Comparison of ENCODE assay signal across 8 mouse cellular contexts in the genomic region with DNA sequence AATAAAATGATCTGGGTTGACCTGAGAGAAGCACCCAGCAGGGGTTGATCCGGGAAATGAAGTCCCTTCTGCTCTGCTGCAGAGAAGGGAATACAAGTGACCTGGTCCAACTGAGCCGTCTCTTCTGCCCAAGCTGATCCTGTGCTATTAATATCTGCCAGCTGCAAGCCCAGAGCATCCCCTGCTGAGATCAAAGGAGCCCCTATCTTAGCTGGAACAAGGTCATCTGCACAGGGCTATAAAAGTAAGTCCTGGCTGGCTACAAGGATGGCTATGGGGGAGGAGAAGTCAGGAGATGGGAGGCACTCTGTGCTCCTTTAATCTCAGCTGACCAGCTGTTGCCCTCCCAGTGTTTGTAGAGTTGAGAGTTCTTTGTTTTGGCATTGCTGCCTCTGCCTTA.
DNase-seq lines count a peak whose midpoint lies in the region; ATAC-seq and TF ChIP-seq lines count a peak whose summit lies in the region.

No protein-coding gene starts in this region.

- H3K9me3 ChIP-seq in kidney, embryonic 15.5 days (replicated peaks) = no peaks in the 10 kb centered on the region
- H3K9me3 ChIP-seq in heart, embryonic 16.5 days (replicated peaks; ENCODE audit: control insufficient read depth, low read length) = no peaks in the 10 kb centered on the region

- intact Hi-C loops in left cerebral cortex, postnatal 25 days (cut with DNase I) = loop anchor here (5.0 kb wide), 1 partner anchor 71 kb away; no protein-coding TSS in a partner anchor

- peaks cover 62% of the 10 kb centered on the region for H3K4me1 ChIP-seq in kidney, embryonic 15.5 days
- H3K4me1 ChIP-seq in heart, embryonic 16.5 days (ENCODE audit: control insufficient read depth, insufficient read depth, low read length) = peaks cover 11% of the 10 kb centered on the region
- peaks cover 4% of the 10 kb centered on the region; the same call in 1 of the 2 replicates for H3K4me1 ChIP-seq in thymus, adult 2 months (replicated peaks; ENCODE audit: control insufficient read depth, insufficient read depth, low read length)

- TF ChIP-seq CTCF in thymus, adult 2 months (IDR thresholded peaks at IDR 0.05; ENCODE audit: borderline replicate concordance, control insufficient read depth, extremely low read depth, insufficient read depth, low read length, poor library complexity) = no peak

- peak; percentile 68 for ATAC-seq in kidney, embryonic 15.5 days (replicated peaks; ENCODE audit: low FRiP score)
- peak; percentile 58 for ATAC-seq in heart, embryonic 16.5 days (replicated peaks; ENCODE audit: extremely low read depth, insufficient read depth, low FRiP score)

- H3K36me3 ChIP-seq in kidney, embryonic 15.5 days = no peaks in the 10 kb centered on the region
- H3K36me3 ChIP-seq in heart, embryonic 16.5 days (ENCODE audit: control insufficient read depth, insufficient read depth) = no peaks in the 10 kb centered on the region
- no peaks in the 10 kb centered on the region for H3K36me3 ChIP-seq in myocyte (ENCODE audit: control insufficient read depth, insufficient read depth)
- H3K36me3 ChIP-seq in thymus, adult 2 months (ENCODE audit: control insufficient read depth, insufficient read depth, low read length) = no peaks in the 10 kb centered on the region

- H3ac ChIP-seq in myocyte (ENCODE audit: control insufficient read depth, insufficient read length) = no peak overlapping the region

- no peaks in the 10 kb centered on the region for H3K79me2 ChIP-seq in myocyte (ENCODE audit: control insufficient read depth, insufficient read depth)

- H3K27ac ChIP-seq in kidney, embryonic 15.5 days = peak overlapping the region; percentile 91
- H3K27ac ChIP-seq in heart, embryonic 16.5 days (ENCODE audit: low read length) = peak overlapping the region; percentile 19
- H3K27ac ChIP-seq in thymus, adult 2 months (ENCODE audit: control insufficient read depth, insufficient read depth, low read length) = no peak overlapping the region

- TF ChIP-seq POLR2A in myocyte (IDR thresholded peaks at IDR 0.05; ENCODE audit: insufficient read length, low read depth) = no peak
- TF ChIP-seq POLR2A in thymus, adult 2 months (IDR thresholded peaks at IDR 0.05; ENCODE audit: control insufficient read depth, extremely low read depth, insufficient read depth, low read length, poor library complexity) = no peak

- no peaks in the 10 kb centered on the region for H3K27me3 ChIP-seq in kidney, embryonic 15.5 days
- H3K27me3 ChIP-seq in heart, embryonic 16.5 days (ENCODE audit: control insufficient read depth, insufficient read depth, low read length) = no peaks in the 10 kb centered on the region
- no peaks in the 10 kb centered on the region for H3K27me3 ChIP-seq in myocyte (ENCODE audit: control insufficient read depth, insufficient read depth, insufficient read length)
- no peaks in the 10 kb centered on the region for H3K27me3 ChIP-seq in thymus, adult 2 months (ENCODE audit: control insufficient read depth, insufficient read depth, low read length)

- WGBS in kidney, embryonic 15.5 days = 4% methylated on average over 2 of the region's 2 CpGs
- 23% methylated on average over 2 of the region's 2 CpGs for WGBS in heart, embryonic 16.5 days
- 88% methylated on average over 2 of the region's 2 CpGs for WGBS in thymus, adult 2 months

- no peak overlapping the region for H3K9ac ChIP-seq in kidney, embryonic 15.5 days
- no peak overlapping the region for H3K9ac ChIP-seq in heart, embryonic 16.5 days (ENCODE audit: low read length)

- H3K4me2 ChIP-seq in kidney, embryonic 15.5 days = no peak overlapping the region
- H3K4me2 ChIP-seq in heart, embryonic 16.5 days (ENCODE audit: low read depth, low read length) = no peak overlapping the region
- peak overlapping the region; percentile 40 for H3K4me2 ChIP-seq in myocyte (ENCODE audit: low read depth)

- H3K4me3 ChIP-seq in kidney, embryonic 15.5 days (replicated peaks) = no peak overlapping the region
- H3K4me3 ChIP-seq in heart, embryonic 16.5 days (ENCODE audit: low read length) = no peak overlapping the region
- no peak overlapping the region for H3K4me3 ChIP-seq in myocyte
- no peak overlapping the region for H3K4me3 ChIP-seq in thymus, adult 2 months (ENCODE audit: control insufficient read depth, insufficient read depth, low read length)

- no peak for DNase-seq in kidney, postnatal 25 days
- peak; percentile 65 for DNase-seq in brain, adult 2 months (ENCODE audit: low read depth, low spot score)
- no peak for DNase-seq in thymus, adult 2 months
- DNase-seq in left cerebral cortex, postnatal 25 days (ENCODE audit: low spot score in 2 of 2) = no peak
- DNase-seq in layer of hippocampus, postnatal 25 days (ENCODE audit: extremely low spot score in 1 of 2, low spot score in 1 of 2) = no peak

TF ChIP-seq in myocyte, 11 proteins besides CTCF, POLR2A, EP300 and RAD21:
- TF ChIP-seq MYOD1 (IDR thresholded peaks at IDR 0.05; ENCODE audit: control insufficient read depth in 1 of 3, insufficient read length in 2 of 3, low read depth in 2 of 3) = peak in 2 of 3 experiments; percentile 43 to 76
- no peak for TF ChIP-seq SRF (IDR thresholded peaks at IDR 0.05; ENCODE audit: control insufficient read depth, insufficient read length, low read depth)
- TF ChIP-seq MYOG (IDR thresholded peaks at IDR 0.05; ENCODE audit: control insufficient read depth in 1 of 3, insufficient read depth in 1 of 3, insufficient read length in 2 of 3, low read depth in 2 of 3) = peak in 2 of 3 experiments; percentile 25 to 77
- TF ChIP-seq TCF12 (IDR thresholded peaks at IDR 0.05; ENCODE audit: insufficient read depth, poor library complexity, severe bottlenecking) = peak; percentile 63
